In the genomic region with DNA sequence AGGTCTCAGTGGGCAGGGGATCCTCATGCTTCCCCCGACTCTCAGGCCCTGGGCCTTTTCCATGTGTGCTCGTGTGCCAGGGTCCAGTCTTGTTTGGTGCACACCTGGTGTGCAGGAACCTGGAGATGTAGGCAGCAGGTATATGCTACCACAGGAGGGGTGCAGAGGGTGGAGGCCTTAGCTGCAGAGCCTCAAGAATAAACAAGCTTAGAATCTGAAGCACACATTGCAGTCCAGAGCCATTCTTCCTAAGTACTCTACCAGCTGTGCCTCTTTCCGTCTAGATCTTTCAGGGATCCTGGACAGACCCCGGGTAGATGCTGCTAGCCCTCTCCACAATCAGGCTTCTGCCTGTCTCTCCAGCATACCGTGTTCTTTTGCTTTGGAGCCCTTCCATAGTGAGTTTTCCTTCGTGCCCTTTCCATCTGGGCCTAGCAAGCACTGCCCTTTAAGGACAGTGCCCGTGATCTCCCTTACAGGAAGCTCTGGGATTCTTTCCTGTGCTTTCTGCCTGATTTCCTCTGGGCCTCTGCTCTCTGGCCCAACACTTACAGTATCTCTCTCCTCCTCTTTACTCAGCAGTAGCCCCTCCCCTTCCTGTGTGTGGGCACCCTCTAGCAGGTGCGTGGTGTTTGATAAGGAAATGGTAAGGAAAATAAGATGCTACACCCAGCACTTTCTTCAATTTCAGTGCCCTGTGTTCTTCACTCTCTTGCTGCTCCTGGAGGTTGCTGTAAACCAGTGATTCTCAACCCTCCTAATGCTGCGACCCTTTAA, we compare ENCODE assay signal across 9 mouse cellular contexts. TPM values are rescaled to one million over a fixed set of nuclear protein-coding genes. Genes with fewer than 3 reads are reported as not detected.
A peak's percentile ranks its signal among the peaks of the same experiment; 100 is the strongest.
DNase-seq lines count a peak whose midpoint lies in the region; ATAC-seq and TF ChIP-seq lines count a peak whose summit lies in the region.
"Had no signal": no experiment of that assay in that cellular context is flagged by ENCODE, and none has a peak within 500 bp of the region (broad histone marks: within the 10 kb centered on the region; RNA-seq: fewer than 3 reads in every experiment).

No protein-coding gene starts in this region.

- H3K79me2 ChIP-seq in CH12.LX (replicated peaks; ENCODE audit: control insufficient read depth, extremely low read depth, insufficient read depth, poor library complexity, severe bottlenecking) = no peaks in the 10 kb centered on the region

- H3K4me1 ChIP-seq in CH12.LX (ENCODE audit: control insufficient read depth in 1 of 2, insufficient read depth in 2 of 2) = peaks cover 43 to 89% of the 10 kb centered on the region in 2 experiments
- H3K4me1 ChIP-seq in forebrain, postnatal 0 days (ENCODE audit: insufficient read depth) = peaks cover 2% of the 10 kb centered on the region
- H3K4me1 ChIP-seq in midbrain, embryonic 13.5 days (replicated peaks) = peaks cover 27% of the 10 kb centered on the region
- H3K4me1 ChIP-seq in kidney, embryonic 14.5 days (ENCODE audit: control insufficient read depth, insufficient read depth, low read length) = 0 out of 2 replicates have a peak, but pooled peaks cover 2% of the 10 kb centered on the region

- no peaks in the 10 kb centered on the region for H3K9me3 ChIP-seq in CH12.LX (replicated peaks; ENCODE audit: low read length)
- H3K9me3 ChIP-seq in forebrain, postnatal 0 days (ENCODE audit: low read length) = no peaks in the 10 kb centered on the region
- no peaks in the 10 kb centered on the region for H3K9me3 ChIP-seq in midbrain, embryonic 13.5 days
- no peaks in the 10 kb centered on the region for H3K9me3 ChIP-seq in kidney, embryonic 14.5 days (ENCODE audit: control insufficient read depth, low read length)
- H3K9me3 ChIP-seq: lung, embryonic 15.5 days had no signal

- 0 out of 2 replicates have a peak overlapping the region, but pooled peaks have one; percentile 11 for H3K4me2 ChIP-seq in CH12.LX (ENCODE audit: insufficient read depth, low read depth, poor library complexity, severe bottlenecking)
- no peak overlapping the region for H3K4me2 ChIP-seq in forebrain, postnatal 0 days (ENCODE audit: low read depth)
- no peak overlapping the region for H3K4me2 ChIP-seq in midbrain, embryonic 13.5 days (replicated peaks)
- no peak overlapping the region for H3K4me2 ChIP-seq in kidney, embryonic 14.5 days (replicated peaks; ENCODE audit: low read depth, low read length)
- H3K4me2 ChIP-seq: lung, embryonic 15.5 days had no signal

- H3K27ac ChIP-seq in CH12.LX (ENCODE audit: insufficient read depth, low read depth) = peak overlapping the region; percentile 97
- H3K27ac ChIP-seq in forebrain, postnatal 0 days (ENCODE audit: low read depth, low read length) = peak overlapping the region; percentile 54; the same call in 1 of the 2 replicates
- peak overlapping the region; percentile 74 for H3K27ac ChIP-seq in midbrain, embryonic 13.5 days
- H3K27ac ChIP-seq in kidney, embryonic 14.5 days (ENCODE audit: low read depth, low read length) = no peak overlapping the region
- H3K27ac ChIP-seq: lung, embryonic 15.5 days had no signal

- TF ChIP-seq POLR2A in CH12.LX (IDR thresholded peaks at IDR 0.05; ENCODE audit: low read depth, low read length) = no peak

- H3K27me3 ChIP-seq in CH12.LX (replicated peaks) = no peaks in the 10 kb centered on the region
- no peaks in the 10 kb centered on the region for H3K27me3 ChIP-seq in forebrain, postnatal 0 days (ENCODE audit: insufficient read depth, low read length)
- H3K27me3 ChIP-seq in midbrain, embryonic 13.5 days = no peaks in the 10 kb centered on the region
- no peaks in the 10 kb centered on the region for H3K27me3 ChIP-seq in kidney, embryonic 14.5 days (ENCODE audit: control insufficient read depth, insufficient read depth, low read length)
- H3K27me3 ChIP-seq: lung, embryonic 15.5 days had no signal

- peak overlapping the region; percentile 47; the same call in 1 of the 2 replicates for H3K9ac ChIP-seq in CH12.LX (ENCODE audit: insufficient read depth, low read depth)
- H3K9ac ChIP-seq in forebrain, postnatal 0 days = no peak overlapping the region
- peak overlapping the region; percentile 48; the same call in 1 of the 2 replicates for H3K9ac ChIP-seq in midbrain, embryonic 13.5 days (replicated peaks)
- no peak overlapping the region for H3K9ac ChIP-seq in kidney, embryonic 14.5 days (ENCODE audit: low read depth, low read length)
- H3K9ac ChIP-seq: lung, embryonic 15.5 days had no signal

- dilution Hi-C loops in CH12.LX (cut with MboI; ENCODE audit: extremely low pct_ligation_motif_present, extremely low pct_unique_long_range_greater_than_20kb, low sequenced_read_pairs) = no loop called here

- H3K4me3 ChIP-seq in CH12.LX (replicated peaks in 1 of 3; ENCODE audit: low read depth in 2 of 3, low read length in 2 of 3, poor library complexity in 1 of 3) = peak overlapping the region in 2 of 3 experiments; percentile 10 to 38
- no peak overlapping the region for H3K4me3 ChIP-seq in forebrain, postnatal 0 days (ENCODE audit: low read depth, low read length)
- no peak overlapping the region for H3K4me3 ChIP-seq in midbrain, embryonic 13.5 days (replicated peaks)
- no peak overlapping the region for H3K4me3 ChIP-seq in kidney, embryonic 14.5 days (ENCODE audit: low read length)
- H3K4me3 ChIP-seq: lung, embryonic 15.5 days had no signal

- 36% methylated on average over 9 of the region's 9 CpGs for WGBS in forebrain, postnatal 0 days
- 50% methylated on average over 9 of the region's 9 CpGs for WGBS in midbrain, embryonic 13.5 days
- 81% methylated on average over 9 of the region's 9 CpGs for WGBS in kidney, embryonic 14.5 days

- TF ChIP-seq RAD21 in CH12.LX (IDR thresholded peaks at IDR 0.05; ENCODE audit: low read depth, low read length) = no peak

- H3K36me3 ChIP-seq in CH12.LX (replicated peaks in 1 of 2; ENCODE audit: control insufficient read depth in 1 of 2, insufficient read depth in 1 of 2, low read length in 1 of 2) = peaks cover 47 to 76% of the 10 kb centered on the region in 2 experiments
- peaks cover 68% of the 10 kb centered on the region for H3K36me3 ChIP-seq in forebrain, postnatal 0 days (ENCODE audit: insufficient read depth)
- peaks cover 87% of the 10 kb centered on the region for H3K36me3 ChIP-seq in midbrain, embryonic 13.5 days
- H3K36me3 ChIP-seq in kidney, embryonic 14.5 days (ENCODE audit: control insufficient read depth, insufficient read depth, low read length) = peaks cover 61% of the 10 kb centered on the region

- no peak for ATAC-seq in forebrain, postnatal 0 days
- ATAC-seq in midbrain, embryonic 13.5 days = no peak
- no peak for ATAC-seq in monocyte, adult 5-6 weeks (replicated peaks; ENCODE audit: insufficient number of reproducible peaks, low FRiP score, low TSS enrichment, poor library complexity, severe bottlenecking)
- no peak for ATAC-seq in kidney, embryonic 14.5 days (ENCODE audit: low FRiP score, low TSS enrichment)

- TF ChIP-seq EP300 in CH12.LX (IDR thresholded peaks at IDR 0.05; ENCODE audit: low read length) = no peak

- no peak for TF ChIP-seq CTCF in CH12.LX (conservative IDR thresholded peaks at IDR 0.05 in 1 of 2, IDR thresholded peaks at IDR 0.05 in 1 of 2; ENCODE audit: low read depth in 2 of 2, low read length in 2 of 2)
- no peak for TF ChIP-seq CTCF in forebrain, postnatal 0 days (IDR thresholded peaks at IDR 0.05; ENCODE audit: low read depth)

- DNase-seq in 416B (ENCODE audit: low read depth) = peak; percentile 76
- DNase-seq in CH12.LX (ENCODE audit: extremely low read depth) = peak; percentile 64
- DNase-seq in forebrain, postnatal 0 days = no peak
- DNase-seq in yolk sac, embryonic 10.5 days (ENCODE audit: low spot score) = no peak
- no peak for DNase-seq in frontal cortex, postnatal 36 days (ENCODE audit: low spot score in 2 of 2)

- in situ Hi-C loops in CH12.LX (cut with MboI; ENCODE audit: low pct_ligation_motif_present, low pct_unique_long_range_greater_than_20kb, low sequenced_read_pairs) = loop anchor here (10.0 to 25.0 kb wide), 4 partner anchors 221 to 482 kb away; partner anchors contain the start of genes Aph1b, Ciao2a, Gm10647 and Lactb

TF ChIP-seq in CH12.LX, 34 proteins besides CTCF, POLR2A, EP300 and RAD21:
- TF ChIP-seq JUN (IDR thresholded peaks at IDR 0.05; ENCODE audit: insufficient read depth, low read depth, low read length) (no peak), TBP (conservative IDR thresholded peaks at IDR 0.05; ENCODE audit: low read depth, low read length) (no peak), ETS1 (conservative IDR thresholded peaks at IDR 0.05; ENCODE audit: low read depth, low read length) (no peak), USF1 (IDR thresholded peaks at IDR 0.05; ENCODE audit: low read depth, low read length) (no peak), MAFK (IDR thresholded peaks at IDR 0.05; ENCODE audit: insufficient replicate concordance, low read length) (no peak), UBTF (IDR thresholded peaks at IDR 0.05; ENCODE audit: low read depth, low read length) (no peak), BHLHE40 (IDR thresholded peaks at IDR 0.05; ENCODE audit: low read depth, low read length) (no peak), ZNF384 (IDR thresholded peaks at IDR 0.05; ENCODE audit: low read depth, low read length) (no peak), ZC3H11A (IDR thresholded peaks at IDR 0.05; ENCODE audit: low read depth, low read length) (no peak)

RNA-seq across cellular contexts. Expression of gene Fbxl22, which starts 9.1 kb away (rescaled TPM):
- total RNA-seq in CH12.LX (2012; rRNA removed) (0.34 and 0.63 TPM in 2 replicates), CH12.LX (2014; rRNA removed) (0.05 and 0.19 TPM in 2 replicates)
- 0.18 and 0.21 TPM in 2 replicates for polyA plus RNA-seq in CH12.LX (2012; ENCODE audit: insufficient read length, low read depth)
- 0.29 and 0.31 TPM in 2 replicates for total RNA-seq in forebrain, postnatal 0 days (2014; rRNA removed)
- 0.29 and 0.48 TPM in 2 replicates for polyA plus RNA-seq in forebrain, postnatal 0 days (2015; fragmentation: Nextera tagmentation; extraction: Ambion mirVana)
- 1.7 and 2.2 TPM in 2 replicates for polyA plus RNA-seq in midbrain, embryonic 13.5 days (2015; fragmentation: Nextera tagmentation; extraction: Ambion mirVana)
- total RNA-seq in monocyte, adult 5-6 weeks (2017) = 1.1 to 2.3 TPM (median 1.8 TPM) in 3 replicates
- polyA plus RNA-seq in kidney, embryonic 14.5 days (2014; fragmentation: Nextera tagmentation; extraction: Ambion mirVana) = 1.8 and 2.3 TPM in 2 replicates

Comparison
In these comparisons a context has a peak if more than half of its experiments do, and no peak if none do; other contexts are left out.
1. DNase-seq: peak in 416B (single experiment) and CH12.LX (single experiment); none in forebrain, postnatal 0 days (single experiment), yolk sac, embryonic 10.5 days (single experiment) and frontal cortex, postnatal 36 days (0 of 2).
2. H3K4me3 ChIP-seq: peak in CH12.LX (2 of 3); none in forebrain, postnatal 0 days (single experiment), midbrain, embryonic 13.5 days (single experiment) and kidney, embryonic 14.5 days (single experiment).
3. H3K9ac ChIP-seq: peak in CH12.LX (single experiment) and midbrain, embryonic 13.5 days (single experiment); none in forebrain, postnatal 0 days (single experiment) and kidney, embryonic 14.5 days (single experiment).